Mouse (Mus musculus): Measurements from ENCODE around the gene Urgcp. TPM values are rescaled to one million over a fixed set of nuclear protein-coding genes. Genes with fewer than 3 reads are reported as not detected.

Urgcp gene
- polyA plus RNA-seq, 1 experiment = not detected

GRCm38 (mm10) chr11:5789071-5789753 is 27.0 kb upstream of the Urgcp start:
- H3K4me1 ChIP-seq (ENCODE audit: control insufficient read depth, insufficient read depth, low read length) = peaks cover 7% of the 10 kb centered on the region
- TF ChIP-seq POLR2A (IDR thresholded peaks at IDR 0.05; ENCODE audit: insufficient read depth, low read depth, low read length) (no peak), CTCF (IDR thresholded peaks at IDR 0.05; ENCODE audit: insufficient read depth, low read depth, low read length) (no peak)
- WGBS = 63% methylated on average over 6 of the region's 6 CpGs
- H3K27ac ChIP-seq (ENCODE audit: insufficient read depth, low read depth, low read length) = no peak overlapping the region
- H3K4me3 ChIP-seq (ENCODE audit: insufficient read depth, low read depth, low read length) = peak overlapping the region; percentile 96

GRCm38 (mm10) chr11:5788056-5789014 is 26.2 kb upstream of the Urgcp start, which contains the start of gene Dbnl:
TSS of gene Dbnl (plus strand) at chr11:5788488.
- WGBS = under 1% methylated on average over 74 of the region's 74 CpGs
- TF ChIP-seq CTCF (IDR thresholded peaks at IDR 0.05; ENCODE audit: insufficient read depth, low read depth, low read length) = peak; percentile 59; the same call in 1 of the 2 replicates
- peak; percentile 93 for TF ChIP-seq POLR2A (IDR thresholded peaks at IDR 0.05; ENCODE audit: insufficient read depth, low read depth, low read length)
- peak within 1 kb of the TSS; percentile 96 for H3K4me3 ChIP-seq (ENCODE audit: insufficient read depth, low read depth, low read length)
- H3K4me1 ChIP-seq (ENCODE audit: control insufficient read depth, insufficient read depth, low read length) = peaks cover 7% of the 10 kb centered on the region
- H3K27ac ChIP-seq (ENCODE audit: insufficient read depth, low read depth, low read length) = peak within 1 kb of the TSS; percentile 72

GRCm38 (mm10) chr11:5787671-5788055 is 25.5 kb upstream of the Urgcp start:
- Histone ChIP-seq H3K4me3 (ENCODE audit: insufficient read depth, low read depth, low read length) (peak overlapping the region; percentile 96), H3K4me1 (ENCODE audit: control insufficient read depth, insufficient read depth, low read length) (peaks cover 7% of the 10 kb centered on the region), H3K27ac (ENCODE audit: insufficient read depth, low read depth, low read length) (peak overlapping the region; percentile 44)
- 36% methylated on average over 8 of the region's 8 CpGs for WGBS
- TF ChIP-seq CTCF (IDR thresholded peaks at IDR 0.05; ENCODE audit: insufficient read depth, low read depth, low read length) (no peak), POLR2A (IDR thresholded peaks at IDR 0.05; ENCODE audit: insufficient read depth, low read depth, low read length) (no peak)

GRCm38 (mm10) chr11:5785732-5786131 is 23.6 kb upstream of the Urgcp start:
- peaks cover 7% of the 10 kb centered on the region for H3K4me1 ChIP-seq (ENCODE audit: control insufficient read depth, insufficient read depth, low read length)
- H3K27ac ChIP-seq (ENCODE audit: insufficient read depth, low read depth, low read length) = no peak overlapping the region
- no peak for TF ChIP-seq CTCF (IDR thresholded peaks at IDR 0.05; ENCODE audit: insufficient read depth, low read depth, low read length)
- no peak for TF ChIP-seq POLR2A (IDR thresholded peaks at IDR 0.05; ENCODE audit: insufficient read depth, low read depth, low read length)
- H3K4me3 ChIP-seq (ENCODE audit: insufficient read depth, low read depth, low read length) = no peak overlapping the region

- no peak overlapping the region for H3K4me3 ChIP-seq (ENCODE audit: insufficient read depth, low read depth, low read length)
- no peak overlapping the region for H3K27ac ChIP-seq (ENCODE audit: insufficient read depth, low read depth, low read length)
- WGBS = 76% methylated on average over 8 of the region's 8 CpGs
- TF ChIP-seq POLR2A (IDR thresholded peaks at IDR 0.05; ENCODE audit: insufficient read depth, low read depth, low read length) = no peak
- TF ChIP-seq CTCF (IDR thresholded peaks at IDR 0.05; ENCODE audit: insufficient read depth, low read depth, low read length) = no peak
- H3K4me1 ChIP-seq (ENCODE audit: control insufficient read depth, insufficient read depth, low read length) = no peaks in the 10 kb centered on the region; the same call in 1 of the 2 replicates
These were observed 20.2 kb upstream of the Urgcp start for GRCm38 (mm10) chr11:5782199-5782944.

- Histone ChIP-seq H3K4me1 (ENCODE audit: control insufficient read depth, insufficient read depth, low read length) (no peaks in the 10 kb centered on the region), H3K4me3 (ENCODE audit: insufficient read depth, low read depth, low read length) (no peak overlapping the region), H3K27ac (ENCODE audit: insufficient read depth, low read depth, low read length) (no peak overlapping the region)
- TF ChIP-seq POLR2A (IDR thresholded peaks at IDR 0.05; ENCODE audit: insufficient read depth, low read depth, low read length) = no peak
- no peak for TF ChIP-seq CTCF (IDR thresholded peaks at IDR 0.05; ENCODE audit: insufficient read depth, low read depth, low read length)
- WGBS = 84% methylated on average over 6 of the region's 6 CpGs
These were observed 17.9 kb upstream of the Urgcp start for GRCm38 (mm10) chr11:5780035-5780499.

- 70% methylated on average over 2 of the region's 2 CpGs for WGBS
- Histone ChIP-seq H3K27ac (ENCODE audit: insufficient read depth, low read depth, low read length) (no peak overlapping the region), H3K4me1 (ENCODE audit: control insufficient read depth, insufficient read depth, low read length) (no peaks in the 10 kb centered on the region), H3K4me3 (ENCODE audit: insufficient read depth, low read depth, low read length) (no peak overlapping the region)
- TF ChIP-seq POLR2A (IDR thresholded peaks at IDR 0.05; ENCODE audit: insufficient read depth, low read depth, low read length) (no peak), CTCF (IDR thresholded peaks at IDR 0.05; ENCODE audit: insufficient read depth, low read depth, low read length) (no peak)
These were observed 16.3 kb upstream of the Urgcp start for GRCm38 (mm10) chr11:5778481-5778880.

GRCm38 (mm10) chr11:5766019-5766418 is 3.8 kb upstream of the Urgcp start:
- 0 out of 2 replicates have a peak, but pooled peaks cover 2% of the 10 kb centered on the region for H3K4me1 ChIP-seq (ENCODE audit: control insufficient read depth, insufficient read depth, low read length)
- TF ChIP-seq POLR2A (IDR thresholded peaks at IDR 0.05; ENCODE audit: insufficient read depth, low read depth, low read length) (no peak), CTCF (IDR thresholded peaks at IDR 0.05; ENCODE audit: insufficient read depth, low read depth, low read length) (no peak)
- H3K4me3 ChIP-seq (ENCODE audit: insufficient read depth, low read depth, low read length) = no peak overlapping the region

More at GRCm38 (mm10) chr11:5766019-5766418, 3.8 kb upstream of the Urgcp start:
- WGBS = 82% methylated on average over 6 of the region's 6 CpGs
- no peak overlapping the region for H3K27ac ChIP-seq (ENCODE audit: insufficient read depth, low read depth, low read length)
